Mouse (Mus musculus) liver, embryonic 13.5 days (tissue): ENCODE data around the gene Urad. TPM values are rescaled to one million over a fixed set of nuclear protein-coding genes. Genes with fewer than 3 reads are reported as not detected.

Experiments used
- ATAC-seq: fragments of 200-750 bp; cut with Nextera tagmentation; 2 replicates; pipeline ENCODE4 v1.8.0; 2017; ENCODE audit warnings: low read depth, mild to moderate bottlenecking, moderate number of reproducible peaks, moderate library complexity
- DNase-seq: peaks from one replicate; pipeline ENCODE4 v3.0.0; 2022
- H3K27ac ChIP-seq: fragments of 300-500 bp; sonication (generic); 2 replicates; pipeline ENCODE4 v1.5.1; 2015; ENCODE audit warnings: moderate library complexity, mild to moderate bottlenecking, inconsistent platforms
- H3K27me3 ChIP-seq: fragments of 300-500 bp; sonication (generic); 2 replicates; pipeline ENCODE4 v1.6.1; 2015; ENCODE audit warnings: mild to moderate bottlenecking, inconsistent platforms
- H3K36me3 ChIP-seq: fragments of 300-500 bp; sonication (generic); 2 replicates; pipeline ENCODE4 v1.6.1; 2015; ENCODE audit warnings: mild to moderate bottlenecking, inconsistent platforms
- H3K4me1 ChIP-seq: fragments of 300-500 bp; sonication (generic); replicated peaks from 2 replicates; pipeline ENCODE4 v1.6.1; 2015; ENCODE audit warnings: inconsistent platforms
- H3K4me2 ChIP-seq: fragments of 300-500 bp; sonication (generic); 2 replicates; pipeline ENCODE4 v1.6.1; 2015; ENCODE audit warnings: inconsistent platforms, mild to moderate bottlenecking, moderate library complexity
- H3K4me3 ChIP-seq: fragments of 300-500 bp; sonication (generic); replicated peaks from 2 replicates; pipeline ENCODE4 v1.5.1; 2015; ENCODE audit warnings: mild to moderate bottlenecking, inconsistent platforms
- H3K9ac ChIP-seq: fragments of 300-500 bp; sonication (generic); 2 replicates; pipeline ENCODE4 v1.6.1; 2015; ENCODE audit warnings: mild to moderate bottlenecking, inconsistent platforms
- H3K9me3 ChIP-seq: fragments of 300-500 bp; sonication (generic); replicated peaks from 2 replicates; pipeline ENCODE4 v1.6.1; 2016; ENCODE audit warnings: inconsistent platforms
- WGBS: fragments of 180-500 bp; shearing (Covaris S2); methylation state at CpG from one replicate; pipeline ENCODE4 v1.1.7; 2015; ENCODE audit not compliant: insufficient replicate concordance; 5-methylcytosine and 5-hydroxymethylcytosine counted together
- polyA plus RNA-seq: library from polyadenylated mRNA; unstranded; fragments of >200 nt; fragmentation: Nextera tagmentation; extraction: Ambion mirVana; gene quantifications from 2 replicates; pipeline ENCODE4 v1.2.1, GENCODE M21; 2015

Urad gene
- polyA plus RNA-seq, 1 experiment from 2014 or later: 0.48 TPM

- Histone ChIP-seq H3K4me3 (no peak overlapping the region), H3K27ac (no peak overlapping the region), H3K9ac (no peak overlapping the region), H3K4me2 (0 out of 2 replicates have a peak overlapping the region, but pooled peaks have one; percentile 11), H3K9me3 (no peaks in the 10 kb centered on the region), H3K27me3 (peaks cover 27% of the 10 kb centered on the region), H3K4me1 (peaks cover 4% of the 10 kb centered on the region; the same call in 1 of the 2 replicates), H3K36me3 (no peaks in the 10 kb centered on the region)
- ATAC-seq: peak; percentile 39; the same call in 1 of the 2 replicates
- 4% methylated on average over 17 of the region's 17 CpGs for WGBS
- peak; percentile 45 for DNase-seq
Observed at GRCm38 (mm10) chr5:147323237-147323917, 1.1 kb upstream of the Urad start.

- Histone ChIP-seq H3K36me3 (no peaks in the 10 kb centered on the region), H3K4me2 (no peak overlapping the region), H3K4me3 (no peak overlapping the region), H3K27ac (no peak overlapping the region), H3K27me3 (peaks cover 64% of the 10 kb centered on the region), H3K9ac (no peak overlapping the region), H3K9me3 (no peaks in the 10 kb centered on the region), H3K4me1 (peaks cover 4% of the 10 kb centered on the region; the same call in 1 of the 2 replicates)
- DNase-seq: no peak
- ATAC-seq: no peak
Observed at GRCm38 (mm10) chr5:147319653-147320052, 2.6 kb downstream of the Urad start.

- Histone ChIP-seq H3K27me3 (peaks cover 81% of the 10 kb centered on the region), H3K9me3 (no peaks in the 10 kb centered on the region), H3K4me2 (no peak overlapping the region), H3K4me3 (no peak overlapping the region), H3K9ac (no peak overlapping the region), H3K4me1 (peaks cover 4% of the 10 kb centered on the region; the same call in 1 of the 2 replicates), H3K27ac (no peak overlapping the region), H3K36me3 (no peaks in the 10 kb centered on the region)
- no peak for DNase-seq
- no peak for ATAC-seq
- 26% methylated on average over 7 of the region's 7 CpGs for WGBS
Observed at GRCm38 (mm10) chr5:147317991-147318390, 4.2 kb downstream of the Urad start.

GRCm38 (mm10) chr5:147317321-147317720 lies 4.9 kb downstream of the Urad start:
- H3K27ac ChIP-seq: no peak overlapping the region
- DNase-seq (no peak), ATAC-seq (no peak)
- 8% methylated on average over 7 of the region's 7 CpGs for WGBS
- no peaks in the 10 kb centered on the region for H3K36me3 ChIP-seq
- H3K9ac ChIP-seq: no peak overlapping the region
- H3K27me3 ChIP-seq: peaks cover 84% of the 10 kb centered on the region
- no peaks in the 10 kb centered on the region for H3K9me3 ChIP-seq
- no peak overlapping the region for H3K4me2 ChIP-seq
- H3K4me1 ChIP-seq: no peaks in the 10 kb centered on the region; the same call in 1 of the 2 replicates
- no peak overlapping the region for H3K4me3 ChIP-seq

GRCm38 (mm10) chr5:147315432-147316075 lies 6.7 kb downstream of the Urad start:
- WGBS: 2% methylated on average over 25 of the region's 25 CpGs
- H3K27ac ChIP-seq: no peak overlapping the region
- ATAC-seq (no peak), DNase-seq (no peak)
- H3K4me2 ChIP-seq: no peak overlapping the region
- H3K4me3 ChIP-seq: no peak overlapping the region
- no peaks in the 10 kb centered on the region for H3K36me3 ChIP-seq
- H3K9ac ChIP-seq: no peak overlapping the region
- no peaks in the 10 kb centered on the region for H3K9me3 ChIP-seq
- no peaks in the 10 kb centered on the region; the same call in 1 of the 2 replicates for H3K4me1 ChIP-seq
- peaks cover 87% of the 10 kb centered on the region for H3K27me3 ChIP-seq

GRCm38 (mm10) chr5:147314646-147315431 lies 7.4 kb downstream of the Urad start:
- 2% methylated on average over 39 of the region's 39 CpGs for WGBS
- no peak overlapping the region for H3K4me3 ChIP-seq
- ATAC-seq (no peak), DNase-seq (no peak)
- no peak overlapping the region for H3K27ac ChIP-seq
- H3K4me1 ChIP-seq: no peaks in the 10 kb centered on the region; the same call in 1 of the 2 replicates
- no peaks in the 10 kb centered on the region for H3K36me3 ChIP-seq
- H3K4me2 ChIP-seq: no peak overlapping the region
- H3K9me3 ChIP-seq: no peaks in the 10 kb centered on the region
- H3K27me3 ChIP-seq: peaks cover 94% of the 10 kb centered on the region
- no peak overlapping the region for H3K9ac ChIP-seq

- peaks cover 100% of the 10 kb centered on the region for H3K27me3 ChIP-seq
- DNase-seq (no peak), ATAC-seq (no peak)
- no peak overlapping the region for H3K4me2 ChIP-seq
- H3K27ac ChIP-seq: no peak overlapping the region
- H3K9ac ChIP-seq: no peak overlapping the region
- H3K36me3 ChIP-seq: no peaks in the 10 kb centered on the region
- H3K4me1 ChIP-seq: no peaks in the 10 kb centered on the region; the same call in 1 of the 2 replicates
- 4% methylated on average over 27 of the region's 27 CpGs for WGBS
- H3K9me3 ChIP-seq: no peaks in the 10 kb centered on the region
- no peak overlapping the region for H3K4me3 ChIP-seq
Observed at GRCm38 (mm10) chr5:147312830-147313685, 9.2 kb downstream of the Urad start.

- peaks cover 100% of the 10 kb centered on the region for H3K27me3 ChIP-seq
- no peak overlapping the region for H3K9ac ChIP-seq
- no peak overlapping the region for H3K4me2 ChIP-seq
- no peak overlapping the region for H3K27ac ChIP-seq
- H3K4me1 ChIP-seq: peaks cover 7% of the 10 kb centered on the region; the same call in 1 of the 2 replicates
- DNase-seq (no peak), ATAC-seq (no peak)
- H3K36me3 ChIP-seq: no peaks in the 10 kb centered on the region
- H3K9me3 ChIP-seq: no peaks in the 10 kb centered on the region
- H3K4me3 ChIP-seq: no peak overlapping the region
- 0% methylated on average over 2 of the region's 2 CpGs for WGBS
Observed at GRCm38 (mm10) chr5:147309786-147310185, 12.5 kb downstream of the Urad start.

- peaks cover 100% of the 10 kb centered on the region for H3K27me3 ChIP-seq
- no peak overlapping the region for H3K4me3 ChIP-seq
- no peaks in the 10 kb centered on the region for H3K9me3 ChIP-seq
- no peaks in the 10 kb centered on the region for H3K36me3 ChIP-seq
- H3K27ac ChIP-seq: no peak overlapping the region
- H3K9ac ChIP-seq: no peak overlapping the region
- H3K4me2 ChIP-seq: no peak overlapping the region
- ATAC-seq (no peak), DNase-seq (no peak)
- WGBS: 12% methylated on average over 9 of the region's 9 CpGs
- peaks cover 7% of the 10 kb centered on the region; the same call in 1 of the 2 replicates for H3K4me1 ChIP-seq
Observed at GRCm38 (mm10) chr5:147308451-147308850, 13.8 kb downstream of the Urad start.

GRCm38 (mm10) chr5:147307398-147307785 lies 14.8 kb downstream of the Urad start:
- 3% methylated on average over 12 of the region's 12 CpGs for WGBS
- no peak for DNase-seq

More at GRCm38 (mm10) chr5:147307398-147307785, 14.8 kb downstream of the Urad start:
- H3K27me3 ChIP-seq: peaks cover 100% of the 10 kb centered on the region
- no peaks in the 10 kb centered on the region for H3K36me3 ChIP-seq
- no peak overlapping the region for H3K4me2 ChIP-seq
- ATAC-seq: no peak
- H3K27ac ChIP-seq: no peak overlapping the region
- H3K4me1 ChIP-seq: peaks cover 7% of the 10 kb centered on the region; the same call in 1 of the 2 replicates
- no peaks in the 10 kb centered on the region for H3K9me3 ChIP-seq
- H3K4me3 ChIP-seq: no peak overlapping the region
- no peak overlapping the region for H3K9ac ChIP-seq
